Mouse (Mus musculus) liver, postnatal 0 days (tissue): Measurements from ENCODE around the gene Ssna1.

Experiments used
- CTCF ChIP-seq: sonication (generic); IDR thresholded peaks from 2 replicates; pipeline ENCODE4 v1.5.1; 2016; ENCODE audit warnings: antibody characterized with exemption, low read depth
- EP300 ChIP-seq: IDR thresholded peaks from 2 replicates; pipeline ENCODE4 v1.6.1; 2016; ENCODE audit warnings: antibody characterized with exemption, low read depth, mild to moderate bottlenecking

DNA sequence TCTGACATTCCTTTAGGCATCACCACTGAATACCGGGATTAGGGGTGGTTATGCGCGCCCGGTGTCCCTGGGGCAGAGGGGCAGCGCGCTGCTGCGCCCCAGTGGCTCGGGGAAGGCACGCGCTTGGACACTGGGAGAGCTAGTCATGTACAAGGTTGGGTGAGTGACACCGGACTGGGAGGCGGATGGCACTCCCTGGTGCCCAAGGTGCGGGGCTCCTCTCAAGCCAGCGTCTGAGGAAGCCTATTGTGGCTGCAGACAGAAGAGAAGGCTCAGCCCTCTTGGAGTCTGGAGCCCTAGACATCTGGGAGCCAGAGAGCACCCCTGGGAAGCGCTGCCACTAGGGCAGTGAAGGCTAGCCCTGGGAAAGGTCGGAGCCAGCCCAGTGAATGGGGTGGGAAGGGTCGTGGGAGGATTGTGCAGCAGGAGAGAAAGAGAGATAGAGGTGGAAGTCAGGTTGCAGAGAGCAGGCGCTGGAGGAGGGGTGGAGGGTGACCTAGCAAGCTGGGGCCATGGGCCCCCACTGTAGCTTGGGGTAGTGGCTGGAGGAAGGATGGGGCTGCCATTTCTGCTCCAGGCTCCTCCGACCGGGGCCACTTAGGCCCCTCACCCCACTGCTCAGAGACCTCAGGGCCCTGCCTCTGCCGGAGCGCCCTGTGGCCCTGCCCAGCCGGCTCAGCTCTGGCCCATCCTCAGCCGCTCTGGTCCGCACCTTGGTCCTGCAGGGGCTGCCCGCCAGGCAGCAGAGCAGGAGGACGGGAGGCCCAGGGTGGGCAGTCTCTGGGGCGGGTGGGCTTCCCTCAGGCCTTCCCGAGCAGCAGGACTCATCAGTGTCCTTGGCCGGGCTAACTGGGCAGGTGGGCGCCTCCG lies 19.2 kb upstream of the Ssna1 start:
- TF ChIP-seq CTCF (no peak), EP300 (no peak)
